Mouse (Mus musculus) ES-Bruce4 (cell line): ENCODE results near the gene Dlgap1.

Source experiments
- CTCF ChIP-seq: IDR thresholded peaks from one replicate; pipeline ENCODE4 v1.8.1; 2011; ENCODE audit warnings: low read depth, low read length
- EP300 ChIP-seq: IDR thresholded peaks from 2 replicates; pipeline ENCODE4 v1.6.1; 2011; ENCODE audit warnings: low read depth, low read length; ENCODE audit not compliant: insufficient read depth

- TF ChIP-seq EP300: no peak
- no peak for TF ChIP-seq CTCF
Observed at GRCm38 (mm10) chr17:70626396-70626795, 657.5 kb downstream of the Dlgap1 start.
